Mouse (Mus musculus) heart, postnatal 14 days (tissue): ENCODE results near the gene Actl11. TPM values are rescaled to one million over a fixed set of nuclear protein-coding genes. Genes with fewer than 3 reads are reported as not detected.
A peak's percentile ranks its signal among the peaks of the same experiment; 100 is the strongest.

Experiments
- DNase-seq, 2 experiments: peaks; one replicate each; pipeline ENCODE4 v3.0.0; 2021 to 2022
- intact Hi-C: fragments of 180-260 bp; cut with DNase I; formaldehyde crosslinking; loops from one replicate; pipeline ENCODE4 v1.15.1; 2025
- total RNA-seq, 2 experiments: library from RNA; stranded (reverse); gene quantifications; 2 replicates each; pipeline ENCODE4 v1.2.3; 2021

The Actl11 gene
- total RNA-seq, 2 experiments from 2014 or later, result not detected

DNA sequence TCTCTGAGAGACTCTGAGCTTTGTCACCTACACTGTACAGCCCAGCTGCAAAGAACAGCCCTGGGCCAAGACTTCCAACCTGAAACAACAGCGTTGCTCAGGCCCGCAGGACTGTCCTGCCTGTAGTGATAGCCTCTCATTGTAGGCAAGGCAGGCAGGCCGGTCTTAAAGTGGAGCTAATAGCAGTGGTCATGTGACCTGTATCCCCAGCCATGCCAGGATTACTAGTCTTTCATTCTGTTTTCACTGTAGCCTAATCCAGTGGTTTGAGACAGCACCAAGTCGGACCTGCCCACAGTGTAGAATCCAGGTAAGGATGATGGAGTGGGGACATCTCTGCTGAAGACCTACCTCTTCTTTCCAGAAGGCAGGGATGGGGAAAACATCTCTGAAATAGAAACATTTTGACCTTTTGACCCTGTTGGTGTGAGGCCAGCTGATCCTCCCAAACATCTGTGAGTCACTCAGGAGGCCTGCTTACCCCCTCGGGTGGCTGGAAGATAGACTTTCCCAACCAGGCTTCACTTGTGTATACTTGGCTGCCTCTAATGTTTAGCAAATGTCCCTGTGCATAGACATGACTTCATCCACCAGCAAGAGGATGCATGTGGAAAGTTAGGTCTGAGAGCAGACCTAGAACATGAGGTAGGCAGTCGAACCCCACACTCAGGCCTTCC lies 27.5 kb downstream of the Actl11 start:
- DNase-seq, result no peak
- intact Hi-C loops, result no loop called here

DNA sequence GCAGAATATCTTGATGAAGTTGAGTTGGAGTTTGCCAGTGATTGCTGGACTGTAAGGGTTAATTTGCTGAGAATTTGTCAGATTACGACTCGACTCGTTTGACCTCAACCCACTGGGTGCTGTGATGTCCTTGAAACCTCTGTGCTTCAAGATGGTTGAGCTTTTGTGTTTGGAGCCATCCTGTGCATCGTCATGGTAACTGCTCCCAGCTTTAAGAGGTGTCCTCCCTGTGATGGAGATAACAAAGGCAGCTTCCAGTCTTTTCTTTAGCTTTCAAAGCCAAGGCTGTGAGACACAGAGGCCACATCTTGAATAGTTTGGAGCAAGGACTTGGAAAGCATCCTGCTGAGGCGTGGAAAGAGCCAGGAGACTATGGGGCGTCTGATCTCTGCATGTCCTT lies 28.9 kb downstream of the Actl11 start:
- DNase-seq, result no peak
- intact Hi-C loops, result no loop called here

DNA sequence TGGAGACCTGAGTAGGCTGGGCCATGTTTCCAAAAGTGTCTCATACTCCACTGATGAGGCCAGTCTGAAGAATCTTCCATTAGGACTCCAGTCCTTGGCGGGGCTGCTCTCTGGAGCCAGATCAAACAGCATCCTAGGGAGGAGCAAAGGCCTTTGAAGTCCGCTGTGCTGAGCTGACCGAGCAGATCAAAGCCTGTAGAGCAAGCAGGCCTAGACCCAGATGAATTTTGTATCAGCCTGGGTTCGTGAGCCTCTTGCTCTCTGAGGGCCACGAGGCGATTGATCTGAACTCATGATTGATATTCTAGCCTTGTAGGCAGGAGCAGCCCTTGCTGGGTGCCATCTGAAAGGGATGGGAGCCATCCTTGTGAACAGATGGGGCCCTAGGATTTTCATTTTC lies 31.6 kb downstream of the Actl11 start:
- no peak for DNase-seq
- intact Hi-C loops, result no loop called here

DNA sequence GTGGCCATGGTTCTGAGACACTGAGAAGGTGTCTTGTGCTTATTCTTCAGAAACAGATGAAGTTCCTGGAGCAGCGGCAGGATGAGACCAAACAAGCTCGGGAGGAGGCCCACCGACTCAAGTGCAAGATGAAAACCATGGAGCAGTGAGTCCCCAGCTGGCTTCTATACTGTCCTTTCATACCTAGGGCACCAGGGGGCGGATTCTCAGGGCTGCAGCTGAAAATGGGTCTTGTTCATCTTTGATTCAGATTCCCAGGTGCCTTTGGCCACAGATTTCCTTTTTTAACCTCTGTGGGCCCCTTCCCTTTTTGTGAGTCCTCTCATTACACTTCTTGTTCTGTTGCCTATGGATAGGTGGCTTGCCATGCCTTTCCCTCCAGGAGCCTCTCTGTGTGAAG lies 32.7 kb downstream of the Actl11 start:
- DNase-seq, result no peak
- intact Hi-C loops, result no loop called here

DNA sequence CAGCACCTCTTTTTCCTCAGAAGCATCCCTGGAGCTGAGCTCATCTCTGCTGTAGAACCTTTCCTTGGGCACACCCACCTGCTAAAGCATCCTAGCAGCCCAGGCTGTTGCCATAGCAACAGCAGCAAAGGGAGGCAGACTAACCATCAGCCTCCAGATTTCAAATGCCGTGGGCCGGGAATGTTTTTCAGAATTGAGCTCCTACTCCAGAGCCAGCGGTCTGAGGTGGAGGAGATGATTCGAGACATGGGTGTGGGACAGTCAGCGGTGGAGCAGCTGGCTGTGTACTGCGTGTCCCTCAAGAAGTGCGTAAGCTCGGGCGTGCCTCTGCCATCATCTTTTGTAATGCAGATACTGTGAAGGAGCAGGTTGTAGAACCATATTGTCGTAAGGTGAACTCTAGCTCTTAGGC lies 33.1 kb downstream of the Actl11 start:
- intact Hi-C loops, result no loop called here
- DNase-seq, result no peak

DNA sequence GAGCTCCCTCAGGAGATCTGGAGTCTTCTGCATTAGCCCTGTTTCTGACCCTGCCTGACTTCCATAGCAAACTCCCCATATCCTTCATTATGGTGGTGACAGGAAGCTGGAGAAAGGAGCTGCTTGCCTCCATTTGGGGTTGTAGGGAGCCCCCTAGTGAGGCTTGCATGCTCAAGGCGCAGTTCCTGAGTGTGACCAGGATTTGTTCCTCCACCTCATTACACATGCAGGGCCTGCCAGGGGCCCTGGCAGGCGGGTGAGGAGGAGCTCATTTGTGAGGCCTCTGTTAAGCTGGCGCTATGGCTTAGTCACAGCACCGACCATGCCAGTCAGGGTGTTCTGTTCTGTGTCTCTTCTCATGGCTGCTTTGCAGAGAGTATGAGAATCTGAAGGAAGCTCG lies 33.6 kb downstream of the Actl11 start:
- intact Hi-C loops, result loop anchor here (1.0 to 2.0 kb wide), 2 partner anchors 58 to 91 kb away; partner anchors contain the start of gene Amigo3
- DNase-seq, result peak; percentile 46 to 47

DNA sequence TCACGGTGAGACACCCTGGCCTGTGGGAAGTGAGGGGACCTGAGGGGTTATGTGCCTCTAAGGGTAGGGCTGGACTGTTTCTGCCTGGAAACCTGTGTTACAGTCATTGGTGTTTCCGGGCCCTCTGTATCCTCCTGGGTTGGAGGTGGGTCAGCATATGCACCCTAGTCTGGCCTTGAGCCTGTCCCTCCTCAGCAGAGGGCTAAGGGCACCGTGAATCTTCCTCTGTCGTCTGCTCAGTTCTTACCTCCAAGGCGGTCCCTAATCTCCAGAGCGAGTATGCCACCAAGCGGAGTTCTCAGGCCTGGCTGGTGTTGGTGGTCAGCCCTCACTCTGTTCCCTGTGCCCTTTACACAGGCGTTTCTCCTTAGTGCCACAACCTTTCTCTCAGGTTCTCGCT lies 34.6 kb downstream of the Actl11 start:
- DNase-seq, result no peak
- intact Hi-C loops, result loop anchor here (1.0 to 2.0 kb wide), 4 partner anchors 23 to 102 kb away; partner anchors contain the start of gene Amigo3

DNA sequence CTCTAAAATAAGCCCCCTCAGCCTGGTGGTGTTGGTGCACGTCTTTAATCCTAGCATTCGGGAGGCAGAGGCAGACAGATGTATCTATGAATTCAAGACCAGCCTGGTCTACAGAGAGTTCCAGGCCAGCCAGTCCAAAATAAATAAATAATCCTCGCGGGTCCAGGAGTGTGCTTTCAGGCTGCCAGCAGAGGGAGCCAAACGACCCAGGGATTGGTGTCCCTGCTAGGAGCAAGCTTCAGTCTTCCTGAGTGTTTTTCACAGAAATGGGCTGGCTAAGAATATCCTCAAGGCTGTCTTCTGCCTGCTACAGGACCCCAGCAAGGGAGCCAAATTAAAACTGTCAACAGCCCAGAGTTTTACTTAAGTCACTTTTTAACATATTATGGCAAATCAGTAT lies 35.4 kb downstream of the Actl11 start:
- intact Hi-C loops, result loop anchor here (1.0 to 2.0 kb wide), 3 partner anchors 23 to 102 kb away; partner anchors contain the start of gene Amigo3
- peak; percentile 89 to 92 for DNase-seq

DNA sequence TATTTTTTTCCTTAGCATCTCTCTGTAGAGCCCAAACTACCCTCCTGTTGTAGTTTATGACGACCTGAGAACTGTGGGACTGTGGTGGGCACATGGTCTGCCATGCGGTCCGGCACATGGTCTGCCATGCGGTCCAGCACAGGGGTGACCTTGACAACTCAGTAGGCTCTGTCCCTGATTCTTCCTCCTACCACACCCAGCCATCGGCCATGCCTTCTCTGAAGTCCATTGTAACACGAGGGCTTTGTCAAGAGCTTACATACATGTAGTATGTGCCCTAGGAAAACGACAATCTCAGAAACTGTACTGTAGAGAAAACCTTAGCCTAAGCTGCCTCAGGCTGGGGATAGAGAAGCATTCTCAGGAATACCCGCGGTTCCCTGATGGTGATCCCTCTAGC lies 36.4 kb downstream of the Actl11 start:
- no peak for DNase-seq
- intact Hi-C loops, result no loop called here

DNA sequence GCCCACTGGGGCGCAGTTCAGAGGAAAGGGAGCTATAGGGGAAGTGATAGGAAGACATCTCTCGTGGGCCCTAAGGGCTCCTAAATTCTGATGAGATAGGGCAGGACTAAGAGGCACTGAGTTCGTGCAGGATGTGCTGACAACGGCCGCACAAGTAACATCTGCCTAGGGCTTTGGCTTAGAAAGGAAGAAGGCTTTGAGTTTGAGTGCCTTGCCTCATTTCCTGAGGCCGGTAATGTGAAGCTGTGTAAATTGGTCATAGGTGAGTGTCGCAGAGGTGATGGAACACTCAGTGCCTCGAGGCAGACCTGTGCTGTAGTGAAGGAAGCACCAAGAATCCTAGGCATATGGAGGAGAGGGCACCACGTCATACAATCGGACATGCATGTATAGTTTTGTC lies 38.4 kb downstream of the Actl11 start:
- intact Hi-C loops, result no loop called here
- DNase-seq, result no peak

DNA sequence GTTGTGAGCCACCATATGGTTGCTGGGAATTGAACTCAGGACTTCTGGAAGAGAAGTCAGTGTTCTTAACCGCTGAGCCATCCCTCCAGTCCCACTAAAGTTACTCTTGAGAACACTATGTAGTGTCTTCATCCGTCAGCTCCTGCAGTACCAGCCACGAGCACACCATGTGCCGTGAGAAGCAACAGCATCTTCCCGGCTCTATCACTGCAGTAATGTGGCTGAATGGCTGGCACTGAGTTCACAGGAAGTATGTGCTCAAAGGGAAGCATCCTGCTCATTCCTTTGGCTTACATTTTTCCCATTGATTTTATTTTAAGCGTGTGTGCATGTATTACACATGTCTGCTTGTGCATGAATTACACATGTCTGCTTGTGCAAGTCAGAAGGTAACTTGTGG lies 39.2 kb downstream of the Actl11 start:
- no peak for DNase-seq
- intact Hi-C loops, result no loop called here

DNA sequence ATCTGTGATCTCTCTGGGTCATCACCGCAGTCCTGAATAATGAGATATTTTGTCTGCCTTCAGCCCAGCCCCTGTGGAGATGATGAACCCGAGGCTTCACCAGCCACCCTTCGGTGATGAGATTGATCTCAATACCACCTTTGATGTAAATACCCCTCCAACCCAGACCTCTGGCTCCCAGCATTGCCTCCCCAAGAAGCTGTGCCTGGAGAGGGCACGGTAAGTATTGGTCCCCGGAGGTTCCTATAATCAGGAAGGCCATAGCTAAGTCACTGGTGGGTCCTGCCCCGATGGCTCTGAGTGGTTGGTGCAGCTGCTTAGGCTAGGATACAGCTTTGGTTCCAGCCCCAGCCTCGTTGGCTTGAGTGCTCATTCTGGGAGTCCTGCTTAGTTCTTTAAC lies 40.3 kb downstream of the Actl11 start:
- no peak for DNase-seq
- intact Hi-C loops, result no loop called here

DNA sequence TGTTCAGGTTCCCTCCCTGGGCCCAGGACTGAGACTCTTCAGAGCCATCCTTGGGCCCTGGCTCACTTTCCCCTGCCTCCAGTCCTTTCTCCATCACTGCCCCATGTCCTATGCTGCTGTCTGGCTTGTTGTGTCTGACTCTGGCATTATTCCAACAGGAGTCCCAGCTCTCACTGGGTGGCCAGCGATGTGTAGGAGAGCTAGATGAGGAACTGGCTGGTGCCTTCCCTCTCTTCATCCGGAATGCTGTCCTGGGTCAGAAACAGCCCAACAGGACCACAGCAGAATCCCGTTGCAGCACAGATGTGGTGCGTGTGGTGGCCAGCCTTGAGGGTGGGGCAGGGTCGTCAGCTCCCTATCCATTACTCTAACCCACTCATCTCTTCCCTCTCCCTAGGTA lies 42.0 kb downstream of the Actl11 start:
- DNase-seq, result no peak
- intact Hi-C loops, result no loop called here

DNA sequence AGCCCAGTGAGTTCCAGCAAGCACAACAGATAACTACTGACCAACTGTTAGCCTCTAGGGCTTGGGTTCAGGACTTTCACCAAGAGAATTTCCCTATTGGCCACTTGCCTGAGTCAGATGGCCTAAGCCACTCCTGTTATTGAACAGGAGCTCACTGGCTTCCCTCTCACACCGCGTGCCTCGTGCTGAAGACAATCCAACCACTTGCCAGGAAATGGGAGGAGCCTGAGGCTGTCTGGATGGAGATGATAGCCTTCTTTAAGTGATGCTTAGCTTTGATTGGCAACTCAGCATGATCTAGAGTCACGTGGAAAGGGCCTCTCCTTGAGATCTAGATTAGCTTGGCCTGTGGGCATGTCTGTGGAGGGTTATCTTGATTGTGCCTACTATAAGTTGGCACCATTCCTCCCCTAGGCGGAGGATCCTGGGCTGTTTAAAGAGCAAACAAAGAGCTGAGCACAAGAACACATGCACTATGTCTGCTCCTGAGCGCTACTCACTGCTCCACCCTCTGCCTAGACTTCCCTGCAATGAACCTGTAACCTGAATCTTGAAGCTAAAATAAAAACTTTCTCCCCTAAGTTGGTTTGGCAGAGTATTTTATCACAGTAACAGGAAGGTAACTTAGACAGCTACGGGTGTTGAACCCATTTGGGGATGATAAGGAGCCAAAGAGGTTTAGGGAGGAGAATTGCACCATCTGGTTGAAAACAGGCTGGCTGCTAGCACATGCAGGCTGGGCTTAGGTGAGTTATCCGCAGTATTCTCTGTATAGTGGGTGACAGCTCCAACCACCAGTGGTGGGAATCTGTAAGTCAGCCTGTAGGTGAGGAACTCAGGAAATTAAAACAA lies 43.6 kb downstream of the Actl11 start:
- intact Hi-C loops, result no loop called here
- DNase-seq, result peak in 1 of 2 experiments; percentile 40

DNA sequence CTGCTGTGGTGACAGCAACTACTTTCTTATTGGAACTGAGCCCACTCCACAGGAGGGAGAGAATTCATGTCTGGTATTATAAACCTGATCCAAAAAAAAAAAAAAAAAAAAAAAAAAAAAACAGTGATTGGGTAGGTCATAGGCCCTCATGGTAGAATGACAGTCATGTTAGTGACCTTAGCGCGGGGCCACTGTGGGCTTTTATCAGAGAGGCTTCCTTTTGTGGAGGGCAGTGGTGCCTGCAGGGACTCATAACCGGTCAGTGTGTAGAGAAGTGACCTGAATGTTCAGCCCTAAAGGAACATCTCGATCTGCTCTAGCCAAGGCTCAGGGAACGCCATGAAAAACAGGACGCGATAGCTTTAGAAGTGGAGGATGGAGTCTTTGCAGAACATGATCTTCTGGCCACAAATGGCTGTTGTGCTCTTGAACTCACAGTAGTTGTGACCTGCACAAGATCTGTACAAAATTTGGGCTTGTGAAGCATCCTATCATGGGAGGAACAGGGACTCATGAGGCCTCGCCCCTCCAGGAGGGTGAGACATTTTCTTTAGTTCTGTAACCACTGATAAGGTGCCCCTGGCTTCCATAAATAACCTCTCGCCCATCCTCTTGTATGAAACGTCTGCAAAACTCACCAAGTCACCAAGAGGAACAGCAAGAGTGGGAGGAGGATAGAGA lies 46.4 kb downstream of the Actl11 start:
- intact Hi-C loops, result no loop called here
- no peak for DNase-seq

DNA sequence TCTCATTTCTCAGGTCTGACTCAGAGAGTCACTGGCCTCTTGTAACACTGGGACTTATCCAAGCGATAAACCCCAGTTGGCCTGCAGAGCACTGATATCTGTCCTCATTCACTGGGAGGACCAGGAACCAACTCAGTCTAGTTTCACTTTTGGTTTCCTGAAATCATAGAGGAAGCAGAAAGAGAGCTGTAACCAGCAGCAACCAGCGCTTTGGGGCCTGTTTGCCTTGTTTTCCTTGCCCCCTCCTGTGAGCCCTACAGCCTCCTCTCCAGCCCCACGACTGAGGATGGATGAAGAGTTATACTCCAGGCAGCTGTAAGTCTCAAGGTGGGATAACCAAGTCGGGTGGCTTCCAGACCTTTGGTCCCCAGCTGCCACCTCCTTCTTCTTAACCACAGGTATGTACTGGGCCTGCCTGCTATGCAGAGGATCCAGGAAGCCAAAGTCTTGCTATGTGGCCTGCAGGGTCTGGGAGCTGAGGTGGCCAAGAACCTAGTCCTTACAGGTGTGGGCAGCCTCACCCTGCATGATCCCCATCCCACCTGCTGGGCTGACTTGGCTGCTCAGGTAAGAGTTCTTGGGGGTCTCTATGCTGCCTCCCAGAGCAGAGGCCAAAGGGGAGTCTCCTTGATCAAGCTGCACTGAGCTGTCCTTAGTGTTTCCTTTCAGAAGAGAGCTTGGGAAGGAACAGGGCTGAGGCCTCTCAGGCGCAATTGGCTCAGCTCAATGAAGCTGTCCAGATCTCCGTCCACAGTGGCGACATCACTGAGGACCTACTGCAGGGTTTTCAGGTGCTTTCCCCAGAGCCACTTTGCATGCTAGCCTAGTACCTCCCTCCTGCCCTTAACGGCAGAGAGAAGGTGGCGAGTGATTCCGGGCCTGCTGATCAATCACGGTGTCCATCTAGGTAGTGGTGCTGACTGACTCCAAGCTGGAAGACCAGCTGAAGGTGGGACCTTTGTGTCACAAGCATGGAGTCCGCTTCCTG lies 47.4 kb downstream of the Actl11 start, which contains the start of gene Uba7:
Gene Uba7, plus strand, starts transcription at position 107 of the 988 bp plus-strand sequence.
- intact Hi-C loops, result no loop called here
- DNase-seq, result peak in 1 of 2 experiments; percentile 43

DNA sequence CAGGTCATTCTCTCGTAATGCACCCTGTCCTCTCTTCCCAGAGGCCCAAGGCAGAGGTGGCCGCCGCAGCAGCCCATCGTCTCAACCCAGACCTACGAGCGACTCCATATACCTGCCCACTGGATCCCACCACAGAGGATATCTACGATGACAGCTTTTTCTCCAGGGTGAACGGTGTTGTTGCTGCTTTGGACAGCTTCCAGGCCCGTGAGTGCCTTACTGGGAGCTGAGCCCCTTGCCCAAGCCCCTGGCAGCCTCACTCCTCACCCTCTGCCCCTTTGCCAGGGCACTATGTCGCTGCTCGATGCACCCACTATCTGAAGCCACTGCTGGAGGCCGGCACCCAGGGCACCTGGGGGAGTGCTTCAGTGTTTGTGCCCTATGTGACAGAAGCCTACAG lies 50.5 kb downstream of the Actl11 start:
- intact Hi-C loops, result no loop called here
- no peak for DNase-seq
